Mouse (Mus musculus) common myeloid progenitor, adult 5-6 weeks (primary cell): ENCODE measurements at regions not wholly inside any gene's neighbourhood (a gene's known extent, or its start where the extent isn't known, plus 50 kb on each side); places are given as distances from the start of the nearest gene placed in this dataset.
"Not testable (repeated sequence)": the region's sequence is repeated elsewhere in the genome, so short reads cannot be mapped to it uniquely, and the experiment has no call there.

Experiments used
- ATAC-seq: replicated peaks from 2 replicates; pipeline ENCODE4 v1.8.0; 2016; ENCODE audit warnings: low read depth, mild to moderate bottlenecking, moderate TSS enrichment, inconsistent platforms; ENCODE audit not compliant: poor library complexity, severe bottlenecking

DNA sequence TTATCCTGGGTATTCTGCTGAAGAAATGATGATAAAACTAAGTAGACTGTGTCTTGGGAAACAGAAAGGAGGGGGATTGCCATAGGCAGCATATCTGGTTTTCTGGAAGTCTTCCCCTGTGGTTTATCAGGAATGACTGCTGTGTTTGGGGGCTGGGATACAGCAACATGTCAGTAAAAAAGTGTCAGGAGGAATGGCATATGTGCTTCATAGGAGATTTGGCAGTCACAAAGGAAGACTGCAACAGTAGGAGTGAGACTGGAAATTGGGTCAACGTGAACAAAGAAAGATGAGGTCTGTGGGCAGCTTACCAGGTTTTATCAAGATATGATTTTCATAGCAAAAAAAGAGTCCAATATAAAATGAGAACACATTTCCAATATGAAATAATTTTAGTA is 641.1 kb upstream of the Nrxn1 start:
- no peak for ATAC-seq

DNA sequence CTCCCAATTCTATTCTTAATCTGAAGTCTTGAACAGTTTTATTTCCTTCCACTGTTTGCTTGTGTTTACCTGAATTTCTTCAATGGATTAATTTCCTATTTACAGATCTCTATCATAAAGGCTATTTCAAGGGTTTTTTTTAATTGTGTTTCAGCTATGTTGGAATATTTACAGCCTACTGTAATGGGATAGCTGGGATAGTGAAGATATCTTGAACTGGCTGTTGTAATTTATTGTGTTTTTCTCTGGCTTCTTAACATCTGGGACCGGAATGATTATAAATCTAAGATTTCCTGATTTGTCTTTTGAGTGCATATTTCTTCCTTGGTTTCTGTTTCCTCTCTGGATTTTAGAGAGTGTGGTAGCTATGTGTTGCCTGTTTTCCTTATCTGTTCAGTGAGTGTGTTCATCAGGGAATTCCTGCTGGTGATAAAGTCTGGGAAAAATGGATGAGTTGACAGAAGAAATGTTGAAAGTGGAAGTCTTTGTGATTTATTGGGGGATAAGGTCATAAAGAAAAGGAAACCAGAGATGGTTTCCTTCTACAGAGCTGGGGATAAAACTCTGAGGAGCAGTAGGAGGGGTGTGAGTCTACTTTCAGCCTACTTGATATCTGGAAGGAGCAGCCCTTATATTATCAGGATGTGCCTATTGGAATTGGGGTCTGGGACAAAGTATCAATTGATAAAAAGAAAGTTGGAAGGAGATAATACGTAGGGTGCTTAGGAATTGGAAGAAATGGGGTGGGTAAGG is 640.5 kb upstream of the Nrxn1 start:
- ATAC-seq = no peak

DNA sequence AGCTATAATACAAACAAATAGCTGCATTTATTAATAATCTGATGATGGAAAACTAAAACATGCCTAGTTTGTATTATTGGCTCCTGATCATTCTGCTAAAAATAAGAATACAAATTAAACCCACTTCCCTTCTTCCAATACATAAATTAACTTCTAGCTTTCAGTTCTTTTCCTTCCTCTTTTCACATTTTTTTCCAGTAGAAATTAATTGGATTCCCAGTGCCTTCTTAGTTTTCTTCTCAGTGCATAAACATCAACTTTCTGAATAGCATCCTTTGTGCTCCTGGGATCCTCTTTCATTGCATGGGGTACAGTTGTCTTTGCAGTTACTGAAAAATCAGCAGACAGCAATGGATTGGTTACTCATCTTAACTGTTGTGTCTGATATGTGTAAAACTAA is 617.5 kb upstream of the Nrxn1 start:
- ATAC-seq = no peak

DNA sequence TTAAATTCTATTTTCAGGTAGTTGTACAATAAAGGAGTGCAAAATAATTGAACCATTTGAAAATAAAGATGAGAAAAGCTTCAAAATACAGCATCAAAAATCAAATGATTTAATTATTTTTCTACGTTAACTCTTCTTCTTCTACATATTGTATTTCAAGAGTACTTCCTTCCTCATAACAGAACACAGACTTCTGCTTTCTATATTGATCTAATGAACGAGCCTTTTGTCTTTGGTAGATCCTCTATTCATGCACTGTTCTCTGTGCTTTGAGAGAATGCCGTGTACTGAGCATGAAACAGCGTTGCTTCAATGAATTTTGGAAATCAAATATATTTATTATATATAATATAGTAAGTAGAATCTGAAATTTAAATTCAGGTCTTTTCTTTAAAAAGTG is 598.2 kb upstream of the Nrxn1 start:
- ATAC-seq = peak; percentile 62; the same call in 1 of the 2 replicates

GRCm38 (mm10) chr17:91657449-91657848 is 564.6 kb upstream of the Nrxn1 start:
- ATAC-seq = no peak

DNA sequence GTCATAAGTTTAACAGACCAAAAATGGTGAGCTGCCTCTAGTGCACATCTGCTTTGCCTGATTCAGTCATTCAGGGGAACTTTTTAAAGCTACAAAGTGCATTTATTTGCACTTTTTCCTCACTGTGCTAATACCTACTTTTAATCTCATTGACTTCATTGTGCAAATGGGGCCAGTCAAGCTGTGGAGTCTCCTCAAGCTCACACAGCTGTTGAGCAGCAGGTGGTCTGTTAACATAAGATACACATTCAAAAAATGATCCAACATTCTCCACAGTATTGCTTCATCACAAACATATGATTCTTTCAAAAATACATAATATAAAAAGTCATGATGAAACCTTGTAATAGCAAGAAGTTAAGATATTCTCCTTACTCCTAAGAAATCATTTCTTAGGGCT is 564.2 kb upstream of the Nrxn1 start:
- no peak for ATAC-seq

GRCm38 (mm10) chr17:91631915-91632314 is 539.0 kb upstream of the Nrxn1 start:
- peak; percentile 96 for ATAC-seq

- ATAC-seq = not testable (repeated sequence)
Observed at GRCm38 (mm10) chr17:91614175-91614574, 521.3 kb upstream of the Nrxn1 start.

GRCm38 (mm10) chr17:91589120-91589519 is 496.2 kb upstream of the Nrxn1 start:
- no peak for ATAC-seq

DNA sequence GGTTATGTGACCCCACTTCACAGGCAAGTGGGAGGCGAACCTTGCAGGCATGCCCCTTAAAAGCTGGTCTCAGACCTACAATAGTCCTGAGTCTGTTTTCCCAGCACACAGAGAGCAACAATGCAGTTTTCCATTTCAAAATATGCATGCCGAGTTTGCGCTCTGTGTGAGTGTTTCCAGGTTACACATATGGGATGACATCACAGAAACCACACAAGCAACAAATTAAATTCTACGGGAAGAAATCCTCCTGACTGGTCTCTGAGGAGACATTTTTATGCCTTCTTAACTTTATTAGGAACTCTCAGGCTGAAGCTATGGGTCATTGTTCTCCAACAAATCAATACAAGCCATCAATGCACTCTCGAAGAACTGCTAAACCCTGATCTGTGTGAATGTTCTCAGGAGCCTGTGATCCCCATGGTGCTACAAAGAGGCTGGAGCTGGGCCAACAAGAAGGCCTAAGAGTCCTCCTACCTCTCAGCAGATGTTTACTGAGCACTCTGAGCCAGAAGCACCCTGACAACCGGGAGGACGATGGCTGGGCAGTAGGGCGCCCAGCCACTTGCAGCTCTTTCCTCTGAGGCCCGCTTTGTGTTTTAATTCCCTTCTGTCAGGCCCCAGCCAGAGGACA is 458.3 kb upstream of the Nrxn1 start:
- not testable (repeated sequence) for ATAC-seq

DNA sequence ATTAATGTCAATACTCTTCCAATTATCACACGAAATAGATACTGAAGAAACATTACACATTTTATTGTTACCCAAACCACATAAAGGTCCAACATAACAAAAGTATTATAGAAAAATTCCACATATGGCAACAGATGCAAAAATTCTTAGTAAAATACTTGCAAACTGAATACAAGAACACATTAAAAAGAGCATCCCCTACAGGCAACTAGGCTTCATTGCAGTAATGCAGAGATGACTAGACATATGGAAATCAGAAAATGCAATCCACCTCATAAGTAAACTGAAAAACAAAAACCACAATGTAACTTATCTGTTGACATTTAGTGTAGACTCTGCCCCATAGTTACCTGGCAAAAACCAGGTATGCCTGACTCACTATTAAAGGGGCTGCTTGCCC is 438.6 kb upstream of the Nrxn1 start:
- no peak for ATAC-seq

DNA sequence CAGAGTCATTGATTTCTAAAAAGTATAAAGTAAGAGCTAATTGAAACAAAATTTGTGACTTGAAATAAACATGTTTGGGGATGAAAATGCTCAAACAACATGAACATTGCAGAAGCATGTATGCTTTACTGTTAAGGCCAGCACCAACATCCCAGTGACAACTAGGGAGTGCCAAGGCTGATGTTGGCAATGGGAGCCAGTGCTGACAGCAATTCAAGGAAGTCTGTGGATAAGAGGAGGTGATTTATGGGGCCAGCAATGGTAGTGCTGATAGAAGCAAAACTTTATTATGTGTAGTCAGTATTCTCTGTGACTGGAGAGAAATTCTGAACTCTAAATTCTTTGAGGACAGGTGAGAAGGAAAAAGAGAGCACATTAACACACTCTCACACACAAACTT is 424.4 kb upstream of the Nrxn1 start:
- no peak for ATAC-seq
